Mouse (Mus musculus) CH12.LX (cell line): Measurements from ENCODE around the gene Fgd2.

Experiments used
- CHD2 ChIP-seq: IDR thresholded peaks from 2 replicates; pipeline ENCODE4 v1.6.1; 2011; ENCODE audit warnings: low read length, improper control_type of control experiment
- CTCF ChIP-seq, 2 experiments: IDR thresholded peaks in 1 of 2; conservative IDR thresholded peaks in 1 of 2; 2 replicates each; pipeline ENCODE4 v1.5.1; 2011 to 2012; ENCODE audit warnings: low read depth in 2 of 2, low read length in 2 of 2, improper control_type of control experiment in 1 of 2, inconsistent platforms in 1 of 2, mild to moderate bottlenecking in 1 of 2, moderate library complexity in 1 of 2
- MAFK ChIP-seq: IDR thresholded peaks from 2 replicates; pipeline ENCODE4 v1.6.1; 2011; ENCODE audit warnings: low read length, improper control_type of control experiment; ENCODE audit not compliant: insufficient replicate concordance
- POLR2A ChIP-seq: IDR thresholded peaks from 2 replicates; pipeline ENCODE4 v1.6.1; 2011; ENCODE audit warnings: low read depth, mild to moderate bottlenecking, improper control_type of control experiment, low read length
- ZNF384 ChIP-seq: IDR thresholded peaks from 2 replicates; pipeline ENCODE4 v1.6.1; 2012; ENCODE audit warnings: low read depth, low read length, improper control_type of control experiment, inconsistent platforms

DNA sequence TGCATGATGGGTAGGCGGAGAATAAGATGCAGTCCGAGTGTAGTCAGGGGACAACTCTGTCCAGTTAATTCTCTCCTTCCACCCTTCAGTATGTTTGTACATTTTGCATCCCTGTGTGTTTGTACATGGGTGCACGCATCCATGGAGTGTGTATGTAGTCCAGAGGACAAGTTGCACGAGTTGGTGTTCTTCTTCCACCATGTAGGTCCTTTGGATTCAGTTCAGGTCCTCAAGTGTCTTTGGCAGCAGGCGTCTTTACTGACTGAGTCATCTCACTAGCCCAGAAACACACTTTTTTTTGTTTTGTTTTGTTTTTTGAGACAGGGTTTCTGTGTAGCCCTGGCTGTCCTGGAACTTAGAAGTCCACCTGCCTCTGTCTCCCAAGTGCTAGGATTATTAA is 17.5 kb upstream of the Fgd2 start:
- no peak for TF ChIP-seq CHD2
- TF ChIP-seq MAFK = no peak
- TF ChIP-seq POLR2A = no peak
- TF ChIP-seq CTCF (conservative IDR thresholded peaks at IDR 0.05 in 1 of 2, IDR thresholded peaks at IDR 0.05 in 1 of 2; ENCODE audit: low read depth in 2 of 2, low read length in 2 of 2) = no peak
- TF ChIP-seq ZNF384 = no peak
